Mouse (Mus musculus) layer of hippocampus, postnatal 14 days (tissue): ENCODE data around the gene Shc2. TPM values are rescaled to one million over a fixed set of nuclear protein-coding genes. Genes with fewer than 3 reads are reported as not detected.

Source experiments
- DNase-seq, 2 experiments: peaks; one replicate each; pipeline ENCODE4 v3.0.0; 2021 to 2022; ENCODE audit warnings: low spot score in 2 of 2, mixed read lengths in 1 of 2
- total RNA-seq, 2 experiments: library from RNA; stranded (reverse); gene quantifications; 2 replicates each; pipeline ENCODE4 v1.2.3; 2021

Gene Shc2
- total RNA-seq, 2 experiments from 2014 or later: 42.7 to 44.5 TPM

- no peak for DNase-seq
These were observed 53.3 kb downstream of the Shc2 start for GRCm38 (mm10) chr10:79584426-79584825.

- no peak for DNase-seq
These were observed 53.7 kb downstream of the Shc2 start for GRCm38 (mm10) chr10:79584021-79584420.

GRCm38 (mm10) chr10:79581501-79581900 is 56.2 kb downstream of the Shc2 start:
- DNase-seq: no peak

- DNase-seq: peak in 1 of 2 experiments; percentile 49
These were observed 56.9 kb downstream of the Shc2 start for GRCm38 (mm10) chr10:79580811-79581210.

GRCm38 (mm10) chr10:79580356-79580755 is 57.4 kb downstream of the Shc2 start:
- no peak for DNase-seq

DNA sequence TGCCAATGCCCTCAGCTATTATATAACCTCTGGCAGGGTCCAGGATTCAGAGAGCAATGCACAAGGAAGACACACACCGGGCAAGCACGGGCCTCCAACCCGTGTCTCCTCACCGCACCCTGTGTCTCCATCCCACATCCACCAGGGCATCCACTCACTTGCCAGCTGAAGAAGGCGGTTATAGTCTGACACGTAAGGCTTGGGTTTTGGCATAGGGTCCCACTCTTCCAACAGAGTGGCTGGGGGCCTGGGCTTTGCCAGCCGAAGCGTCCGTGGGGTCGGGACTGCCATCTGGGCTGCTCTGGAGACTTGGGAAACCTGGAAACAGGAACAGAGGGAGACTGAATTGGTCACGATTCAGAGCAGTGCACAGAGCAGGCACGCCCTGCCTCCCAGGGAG is 57.9 kb downstream of the Shc2 start:
- DNase-seq: no peak

GRCm38 (mm10) chr10:79578891-79579290 is 58.8 kb downstream of the Shc2 start:
- DNase-seq: no peak

GRCm38 (mm10) chr10:79578276-79578675 is 59.4 kb downstream of the Shc2 start:
- DNase-seq: no peak

DNA sequence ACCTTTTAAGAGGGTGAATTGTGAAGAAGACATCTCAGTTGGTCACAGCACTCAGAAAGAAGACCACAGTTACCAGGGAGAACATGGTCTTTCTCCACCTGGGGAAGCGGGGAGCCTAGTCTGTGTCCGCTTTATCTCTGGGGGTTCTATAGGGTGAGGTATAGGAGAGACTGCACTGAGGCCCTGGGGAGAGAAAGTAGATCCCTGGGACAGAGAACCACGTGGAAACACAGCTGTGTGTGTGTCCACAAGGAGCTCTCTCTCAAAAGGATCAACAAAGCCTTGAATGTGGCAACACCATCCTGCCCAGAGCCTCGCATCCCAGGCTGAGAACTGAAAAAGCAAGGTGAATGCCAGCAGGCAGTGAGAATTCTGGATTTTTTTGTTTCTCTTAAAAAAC is 60.3 kb downstream of the Shc2 start:
- no peak for DNase-seq

GRCm38 (mm10) chr10:79575754-79576153 is 62.0 kb downstream of the Shc2 start:
- no peak for DNase-seq

DNA sequence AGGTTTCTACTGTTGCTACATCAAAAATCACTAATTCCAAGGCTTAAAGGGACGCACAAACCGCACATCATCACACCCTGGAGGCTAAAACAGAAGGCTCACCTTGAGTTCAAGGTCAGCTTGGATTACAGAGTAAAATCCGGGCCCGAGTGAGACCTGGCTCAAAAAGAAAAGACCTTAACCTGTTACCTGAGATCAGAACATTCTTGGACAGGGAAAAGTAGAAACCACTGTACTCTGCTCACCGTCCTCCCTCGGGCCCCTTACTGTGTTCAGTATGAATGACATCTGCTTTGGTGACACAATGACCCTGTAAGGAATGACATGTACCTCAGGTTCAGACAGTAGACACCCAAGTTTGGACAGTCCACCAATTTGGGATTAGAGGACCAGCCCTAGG is 62.9 kb downstream of the Shc2 start:
- DNase-seq: no peak

- no peak for DNase-seq
These were observed 63.4 kb downstream of the Shc2 start for GRCm38 (mm10) chr10:79574350-79574749.

GRCm38 (mm10) chr10:79573611-79574010 is 64.1 kb downstream of the Shc2 start:
- no peak for DNase-seq

- DNase-seq: no peak
These were observed 66.4 kb downstream of the Shc2 start for GRCm38 (mm10) chr10:79571314-79571713.

GRCm38 (mm10) chr10:79569921-79570320 is 67.8 kb downstream of the Shc2 start:
- DNase-seq: no peak

Other genes with a start within 250 kb of the Shc2 start
- gene Vmn2r83, start 169.2 kb downstream of the Shc2 start, total RNA-seq: not detected
- gene Plpp2, start 104.1 kb downstream of the Shc2 start, total RNA-seq: 1 to 10 TPM; 5.2 to 8.5 TPM
- gene Mier2, start 82.7 kb downstream of the Shc2 start, total RNA-seq: 10 to 100 TPM; 51.5 to 52.8 TPM
- gene Theg, start 50.6 kb downstream of the Shc2 start, total RNA-seq: not detected
- 1 to 10 TPM; 6.5 to 8.3 TPM for gene C2cd4c, start 23.9 kb downstream of the Shc2 start, total RNA-seq
- gene Odf3l2, start 7.8 kb upstream of the Shc2 start, total RNA-seq: under 1 TPM; 0.52 to 0.53 TPM
- under 1 TPM in 1 of 2 experiments, not detected in 1; 0.37 TPM for gene Madcam1, start 26.6 kb upstream of the Shc2 start, total RNA-seq
- gene Tpgs1, start 31.5 kb upstream of the Shc2 start, total RNA-seq: 10 to 100 TPM; 72.3 to 73.2 TPM
- 10 to 100 TPM; 60.9 to 68.5 TPM for gene Cdc34, start 44.3 kb upstream of the Shc2 start, total RNA-seq
- 1 to 10 TPM; 1.7 to 1.9 TPM for gene Gzmm, start 51.1 kb upstream of the Shc2 start, total RNA-seq
- gene Bsg, start 66.6 kb upstream of the Shc2 start, total RNA-seq: 100 to 1,000 TPM; 695 to 807 TPM
- 10 to 100 TPM; 89.2 to 96.6 TPM for gene Hcn2, start 78.7 kb upstream of the Shc2 start, total RNA-seq
- 10 to 100 TPM; 45.3 to 49.0 TPM for gene Polrmt, start 108.7 kb upstream of the Shc2 start, total RNA-seq
- 1 to 10 TPM in 1 of 2 experiments, under 1 TPM in 1; 0.88 to 1.7 TPM for gene Fgf22, start 117.2 kb upstream of the Shc2 start, total RNA-seq
- 10 to 100 TPM; 86.1 to 90.5 TPM for gene Rnf126, start 129.0 kb upstream of the Shc2 start, total RNA-seq
- gene Fstl3, start 139.4 kb upstream of the Shc2 start, total RNA-seq: 1 to 10 TPM; 1.2 to 2.4 TPM
- under 1 TPM in 1 of 2 experiments, not detected in 1; 0.16 TPM for gene Prss57, start 153.0 kb upstream of the Shc2 start, total RNA-seq
- 100 to 1,000 TPM; 356 to 379 TPM for gene Palm, start 155.7 kb upstream of the Shc2 start, total RNA-seq
- under 1 TPM; 0.26 to 0.53 TPM for gene Misp, start 183.1 kb upstream of the Shc2 start, total RNA-seq
- gene Ptbp1, start 216.5 kb upstream of the Shc2 start, total RNA-seq: 10 to 100 TPM; 62.9 to 70.2 TPM
- 1 to 10 TPM; 2.3 to 3.0 TPM for gene Prtn3, start 236.6 kb upstream of the Shc2 start, total RNA-seq
- gene Plppr3, start 236.7 kb upstream of the Shc2 start, total RNA-seq: 10 to 100 TPM; 53.5 to 57.7 TPM
- not detected for gene Elane, start 248.3 kb upstream of the Shc2 start, total RNA-seq